Mouse (Mus musculus) brown adipose tissue, adult 24 weeks (tissue): ENCODE measurements around the gene Gm10330. TPM values are rescaled to one million over a fixed set of nuclear protein-coding genes. Genes with fewer than 3 reads are reported as not detected.
"Not testable (repeated sequence)": the region's sequence is repeated elsewhere in the genome, so short reads cannot be mapped to it uniquely, and the experiment has no call there.

ENCODE experiments used
- H3K27ac ChIP-seq: fragments of 200-500 bp; replicated peaks from 2 replicates; pipeline ENCODE4 v1.5.1; 2012; ENCODE audit warnings: low read depth, mild to moderate bottlenecking, low read length
- H3K4me1 ChIP-seq: fragments of 200-500 bp; 2 replicates; pipeline ENCODE4 v1.6.1; 2012; ENCODE audit warnings: low read length, mixed read lengths; ENCODE audit not compliant: control insufficient read depth, insufficient read depth, insufficient read length
- H3K4me3 ChIP-seq: fragments of 200-500 bp; 2 replicates; pipeline ENCODE4 v1.5.1; 2012; ENCODE audit warnings: low read depth, mild to moderate bottlenecking, low read length, moderate library complexity; ENCODE audit not compliant: insufficient read depth
- polyA plus RNA-seq: library from polyadenylated mRNA; stranded (reverse); fragments of >200 nt; gene quantifications from 2 replicates; pipeline ENCODE4 v1.2.4, GENCODE M21; 2012; ENCODE audit not compliant: missing spikeins, insufficient read depth, insufficient read length

The Gm10330 gene
- polyA plus RNA-seq, result not detected in 2 replicates

DNA sequence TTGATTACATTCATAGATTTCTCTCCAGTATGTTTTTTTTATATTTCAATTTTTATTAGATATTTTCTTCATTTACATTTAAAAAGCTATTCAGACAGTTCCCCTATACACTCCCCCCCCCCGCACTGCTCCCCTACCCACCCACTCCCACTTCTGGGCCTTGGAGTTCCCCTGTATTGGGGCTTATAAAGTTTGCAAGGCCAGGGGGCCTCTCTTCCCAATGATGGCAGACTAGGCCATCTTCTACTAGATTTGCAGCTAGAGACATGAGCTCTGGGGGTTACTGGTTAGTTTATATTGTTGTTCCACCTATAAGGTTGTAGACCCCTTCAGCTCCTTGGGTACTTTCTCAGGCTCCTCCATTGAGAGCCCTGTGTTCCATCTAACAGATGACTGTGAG is at the start of gene Gm10330:
TSS of gene Gm10330 (minus strand) at position 101 of the 400 bp plus-strand sequence.
- not testable (repeated sequence) for H3K4me1 ChIP-seq, H3K4me3 ChIP-seq

DNA sequence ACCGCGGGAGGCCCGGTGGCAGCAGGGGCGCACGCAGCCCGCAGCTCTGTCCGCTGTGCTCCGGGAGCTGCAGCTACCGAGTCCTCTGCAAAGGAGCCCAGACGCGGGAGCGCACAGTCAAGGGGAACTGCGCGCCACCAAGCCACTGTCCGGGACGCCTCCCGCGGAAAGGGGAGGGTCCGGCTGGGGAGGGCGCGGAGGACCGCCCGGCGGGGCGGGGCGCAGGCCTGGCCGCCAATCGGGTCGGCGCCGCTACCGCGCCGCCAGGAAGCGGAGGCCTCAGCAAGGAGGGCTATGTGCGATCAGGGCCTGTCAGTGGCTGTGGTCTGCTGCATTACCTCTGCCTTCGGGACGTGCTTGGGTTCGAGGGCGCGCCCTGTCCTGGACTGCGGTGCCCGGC is 20.7 kb upstream of the Gm10330 start:
- not testable (repeated sequence) for H3K4me3 ChIP-seq, H3K4me1 ChIP-seq, H3K27ac ChIP-seq

More for the DNA sequence above, at the start of gene Gm10330:
- H3K27ac ChIP-seq, result not testable (repeated sequence)

DNA sequence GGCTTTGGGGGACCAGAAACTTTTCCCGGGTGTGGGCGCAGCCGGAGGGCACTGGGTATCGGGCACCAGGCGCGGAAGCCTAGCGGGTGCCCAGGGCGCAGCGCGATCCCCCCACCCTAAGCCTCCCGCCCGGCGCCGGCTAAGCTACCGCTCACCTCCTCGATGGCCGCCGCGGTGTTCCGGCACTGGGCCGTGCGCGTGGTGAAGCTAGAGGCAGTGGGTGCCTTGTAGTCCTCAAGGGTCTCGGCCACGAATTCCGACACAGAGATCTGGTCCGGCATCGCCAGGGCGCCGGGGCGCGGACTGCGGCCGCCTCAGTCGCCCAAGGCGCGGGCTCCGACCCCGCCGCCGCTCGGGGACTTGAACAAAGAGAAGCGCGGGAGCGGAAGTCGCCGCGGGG is 20.3 kb upstream of the Gm10330 start:
- H3K27ac ChIP-seq, H3K4me1 ChIP-seq, H3K4me3 ChIP-seq: not testable (repeated sequence)
